Mouse (Mus musculus): ENCODE measurements around the gene Gm45808. TPM values are rescaled to one million over a fixed set of nuclear protein-coding genes. Genes with fewer than 3 reads are reported as not detected.

The Gm45808 gene
- polyA plus RNA-seq (2017; shearing (Covaris generic)), result 0.35 TPM

GRCm38 (mm10) chr7:45486761-45487415 is at the start of gene Gm45808:
Gene Gm45808 (minus strand): TSS chr7:45486811.

GRCm38 (mm10) chr7:45525809-45526473 is 39.3 kb upstream of the Gm45808 start, which contains the start of the genes Ppp1r15a and Plekha4:
Gene Ppp1r15a (minus strand): TSS chr7:45526268.
Gene Plekha4 (plus strand): TSS chr7:45526330.

GRCm38 (mm10) chr7:45509912-45510787 is 23.5 kb upstream of the Gm45808 start, which contains the start of gene Nucb1:
Gene Nucb1 (minus strand): TSS chr7:45510406.

GRCm38 (mm10) chr7:45488293-45489204 is 1.9 kb upstream of the Gm45808 start, which contains the start of gene Dhdh:
Gene Dhdh (minus strand): TSS chr7:45488805.

GRCm38 (mm10) chr7:45481374-45481927 is 5.2 kb downstream of the Gm45808 start, which contains the start of gene Tulp2:
Gene Tulp2 (plus strand): TSS chr7:45481877.

GRCm38 (mm10) chr7:45466283-45467089 is 20.1 kb downstream of the Gm45808 start, which contains the start of gene Bax:
Gene Bax (minus strand): TSS chr7:45466898.

DNA sequence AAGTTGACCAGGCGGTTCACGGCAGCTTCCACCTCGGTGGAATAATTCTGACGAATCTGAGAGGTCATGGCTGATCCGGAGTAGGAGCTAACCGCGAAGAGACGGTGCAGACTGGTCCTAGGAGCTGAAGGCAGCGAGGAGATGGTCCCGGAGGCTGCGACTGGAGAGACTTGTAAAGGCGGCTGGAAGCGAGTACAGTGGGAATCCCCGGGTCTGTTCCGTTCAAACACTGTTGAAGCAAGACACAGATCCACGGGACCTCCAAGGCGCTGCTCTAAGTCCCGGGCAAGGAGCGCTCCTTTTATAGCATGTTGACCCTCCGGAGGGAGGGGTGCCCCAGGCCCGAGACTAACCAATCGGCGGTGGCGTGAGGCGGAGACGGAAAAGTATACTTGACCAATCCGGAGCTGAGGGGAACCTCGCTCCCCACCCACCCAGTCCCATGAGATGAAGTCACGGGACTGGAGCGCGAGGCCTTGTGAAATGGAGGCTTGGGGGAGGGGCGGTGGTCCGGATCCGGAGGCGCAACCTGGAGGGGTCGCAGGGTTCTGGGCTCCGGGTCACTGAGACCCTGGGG is 27.0 kb downstream of the Gm45808 start, which contains the start of gene Ftl1:
TSS of gene Ftl1 (minus strand) at position 321 of the 577 bp plus-strand sequence.

GRCm38 (mm10) chr7:45437521-45438276 is 48.9 kb downstream of the Gm45808 start, which contains the start of gene Ruvbl2:
Gene Ruvbl2 (minus strand): TSS chr7:45438096.

DNA sequence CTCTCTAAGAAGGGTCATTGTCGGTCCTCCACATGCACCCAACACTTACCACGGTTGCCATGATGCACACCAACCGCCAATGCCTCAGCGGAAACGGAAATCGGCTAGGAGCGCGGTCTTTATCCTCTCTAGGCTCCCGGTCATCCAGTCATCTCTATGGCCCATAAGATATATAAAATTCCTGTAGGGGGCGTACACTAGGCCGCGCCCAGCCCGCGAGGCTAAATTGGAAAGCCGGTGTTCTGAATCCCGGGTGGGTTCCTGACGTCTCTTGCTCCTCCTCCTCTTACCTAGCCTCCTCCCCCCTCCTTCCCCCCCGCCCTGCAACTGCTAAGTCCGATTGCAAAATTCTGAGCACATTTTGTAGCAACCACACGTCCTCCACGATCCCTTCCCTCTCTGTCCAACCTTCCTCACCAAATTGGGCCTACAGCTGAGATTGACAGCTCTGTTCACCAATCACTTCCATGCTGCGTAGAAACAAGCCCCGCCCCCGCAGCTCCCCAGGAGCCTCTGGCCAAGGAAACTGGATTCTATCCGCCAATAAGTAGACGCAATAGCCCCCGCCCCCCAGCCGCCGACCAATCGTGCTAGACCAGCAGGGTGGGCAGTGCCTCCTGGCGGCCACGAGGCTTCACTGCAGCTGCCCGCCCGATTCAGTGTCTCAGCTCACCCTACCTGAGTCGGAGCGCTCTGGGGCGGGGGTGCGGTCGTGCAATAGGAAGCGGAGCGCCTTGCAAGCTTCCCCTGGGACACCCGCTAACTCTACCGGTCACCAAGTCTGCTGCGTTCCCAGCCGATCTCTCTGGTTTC is 52.2 kb downstream of the Gm45808 start, which contains the start of gene Gys1:
TSS of gene Gys1 (plus strand) at position 642 of the 813 bp plus-strand sequence.

GRCm38 (mm10) chr7:45420615-45420919 is 66.0 kb downstream of the Gm45808 start, which contains the start of gene Lhb:
Gene Lhb (plus strand): TSS chr7:45420820.

Other genes with a start within 250 kb of the Gm45808 start
- gene Cd37, start 247.7 kb downstream of the Gm45808 start, polyA plus RNA-seq (2017; shearing (Covaris generic)), result 607 TPM
- not detected for gene Slc6a16, start 245.7 kb downstream of the Gm45808 start, polyA plus RNA-seq (2017; shearing (Covaris generic))
- gene Slc6a21, start 209.3 kb downstream of the Gm45808 start, polyA plus RNA-seq (2017; shearing (Covaris generic)), result not detected
- 15.0 TPM for gene Trpm4, start 153.0 kb downstream of the Gm45808 start, polyA plus RNA-seq (2017; shearing (Covaris generic))
- gene Hrc, start 151.5 kb downstream of the Gm45808 start, polyA plus RNA-seq (2017; shearing (Covaris generic)), result not detected
- gene Ppfia3, start 119.8 kb downstream of the Gm45808 start, polyA plus RNA-seq (2017; shearing (Covaris generic)), result 0.30 TPM
- not detected for gene Lin7b, start 116.2 kb downstream of the Gm45808 start, polyA plus RNA-seq (2017; shearing (Covaris generic))
- 231 TPM for gene Snrnp70, start 91.1 kb downstream of the Gm45808 start, polyA plus RNA-seq (2017; shearing (Covaris generic))
- not detected for gene Kcna7, start 81.2 kb downstream of the Gm45808 start, polyA plus RNA-seq (2017; shearing (Covaris generic))
- 0.54 TPM for gene Ntf5, start 73.1 kb downstream of the Gm45808 start, polyA plus RNA-seq (2017; shearing (Covaris generic))
- gene Lhb, start 66.0 kb downstream of the Gm45808 start, polyA plus RNA-seq (2017; shearing (Covaris generic)), result not detected
- 13.9 TPM for gene Gys1, start 52.0 kb downstream of the Gm45808 start, polyA plus RNA-seq (2017; shearing (Covaris generic))
- 74.6 TPM for gene Ruvbl2, start 48.7 kb downstream of the Gm45808 start, polyA plus RNA-seq (2017; shearing (Covaris generic))
- gene Ftl1, start 26.9 kb downstream of the Gm45808 start, polyA plus RNA-seq (2017; shearing (Covaris generic)), result 2,110 TPM
- gene Bax, start 19.9 kb downstream of the Gm45808 start, polyA plus RNA-seq (2017; shearing (Covaris generic)), result 289 TPM
- 2.7 TPM for gene Tulp2, start 4.9 kb downstream of the Gm45808 start, polyA plus RNA-seq (2017; shearing (Covaris generic))
- 0.89 TPM for gene Dhdh, start 2.0 kb upstream of the Gm45808 start, polyA plus RNA-seq (2017; shearing (Covaris generic))
- 226 TPM for gene Nucb1, start 23.6 kb upstream of the Gm45808 start, polyA plus RNA-seq (2017; shearing (Covaris generic))
- 99.4 TPM for gene Ppp1r15a, start 39.5 kb upstream of the Gm45808 start, polyA plus RNA-seq (2017; shearing (Covaris generic))
- 0.78 TPM for gene Plekha4, start 39.5 kb upstream of the Gm45808 start, polyA plus RNA-seq (2017; shearing (Covaris generic))
- gene Hsd17b14, start 68.1 kb upstream of the Gm45808 start, polyA plus RNA-seq (2017; shearing (Covaris generic)), result 1.1 TPM
- 86.0 TPM for gene Bcat2, start 83.3 kb upstream of the Gm45808 start, polyA plus RNA-seq (2017; shearing (Covaris generic))
- gene Fgf21, start 128.7 kb upstream of the Gm45808 start, polyA plus RNA-seq (2017; shearing (Covaris generic)), result not detected
- gene Fut1, start 130.5 kb upstream of the Gm45808 start, polyA plus RNA-seq (2017; shearing (Covaris generic)), result not detected
- 0.14 TPM for gene Izumo1, start 135.0 kb upstream of the Gm45808 start, polyA plus RNA-seq (2017; shearing (Covaris generic))
- gene Rasip1, start 140.7 kb upstream of the Gm45808 start, polyA plus RNA-seq (2017; shearing (Covaris generic)), result 6.5 TPM
- 1.7 TPM for gene Mamstr, start 153.2 kb upstream of the Gm45808 start, polyA plus RNA-seq (2017; shearing (Covaris generic))
- gene Fut2, start 179.6 kb upstream of the Gm45808 start, polyA plus RNA-seq (2017; shearing (Covaris generic)), result 0.12 TPM
- gene Ntn5, start 197.2 kb upstream of the Gm45808 start, polyA plus RNA-seq (2017; shearing (Covaris generic)), result 0.32 TPM
- gene Sec1, start 207.6 kb upstream of the Gm45808 start, polyA plus RNA-seq (2017; shearing (Covaris generic)), result 0.35 TPM
- 8.4 TPM for gene Car11, start 213.0 kb upstream of the Gm45808 start, polyA plus RNA-seq (2017; shearing (Covaris generic))
- gene Dbp, start 218.3 kb upstream of the Gm45808 start, polyA plus RNA-seq (2017; shearing (Covaris generic)), result 53.0 TPM
- gene Rpl18, start 228.6 kb upstream of the Gm45808 start, polyA plus RNA-seq (2017; shearing (Covaris generic)), result 1,454 TPM
- gene Sphk2, start 231.2 kb upstream of the Gm45808 start, polyA plus RNA-seq (2017; shearing (Covaris generic)), result 36.3 TPM
- 0.43 TPM for gene Fam83e, start 234.4 kb upstream of the Gm45808 start, polyA plus RNA-seq (2017; shearing (Covaris generic))
- not detected for gene Spaca4, start 239.0 kb upstream of the Gm45808 start, polyA plus RNA-seq (2017; shearing (Covaris generic))

Measured in CD4-positive, CD25-positive, alpha-beta regulatory T cell (primary cell).